ENCODE assay signal across 14 mouse cellular contexts in the genomic region with DNA sequence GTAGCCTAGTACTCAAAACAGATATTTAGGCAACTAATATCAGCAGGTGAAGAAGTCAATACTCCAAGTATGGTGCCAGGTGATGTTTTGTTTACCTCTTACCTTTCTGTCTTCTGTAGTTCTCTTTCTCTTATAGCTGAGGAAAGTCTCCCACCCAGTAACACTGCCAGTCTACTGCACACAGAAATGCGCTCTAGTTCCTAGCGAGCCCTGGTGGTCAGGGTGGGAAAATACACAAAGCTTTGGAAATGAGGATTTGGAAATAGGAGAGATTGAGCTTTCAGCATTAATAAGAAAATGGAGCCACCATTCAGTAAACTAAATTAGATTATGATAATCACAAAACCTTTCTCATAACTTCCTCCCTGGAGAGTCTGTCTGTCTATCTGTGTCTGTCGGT.
DNase-seq lines count a peak whose midpoint lies in the region; ATAC-seq and TF ChIP-seq lines count a peak whose summit lies in the region.
"Had no signal": no experiment of that assay in that cellular context is flagged by ENCODE, and none has a peak within 500 bp of the region (broad histone marks: within the 10 kb centered on the region; RNA-seq: fewer than 3 reads in every experiment).

No protein-coding gene starts in this region.

- WGBS in forebrain, embryonic 12.5 days: 52% methylated on average over 3 of the region's 3 CpGs
- 57% methylated on average over 3 of the region's 3 CpGs for WGBS in forebrain, embryonic 15.5 days
- 73% methylated on average over 3 of the region's 3 CpGs for WGBS in cerebellum, adult 2 months

- peak; percentile 5 to 9 for DNase-seq in layer of hippocampus, postnatal 14 days (ENCODE audit: low spot score in 2 of 2)
- DNase-seq in layer of hippocampus, adult 11-12 months (ENCODE audit: low spot score): no peak
- DNase-seq in embryo, embryonic 10.5 days (ENCODE audit: low spot score): peak; percentile 26
- no peak for DNase-seq in ovary, postnatal 36 days (ENCODE audit: low spot score)
- no peak for DNase-seq in cerebellum, adult 2 months
- DNase-seq: cerebellum, adult 8-10 months; kidney, postnatal 25 days; lung, adult 2 months had no signal

- TF ChIP-seq CTCF in E14TG2a.4 (conservative IDR thresholded peaks at IDR 0.05; ENCODE audit: low read length): peak; percentile 47
- TF ChIP-seq CTCF in cerebellum, adult 2 months (IDR thresholded peaks at IDR 0.05; ENCODE audit: borderline replicate concordance, insufficient read depth, low read depth, low read length): no peak

- H3K9me3 ChIP-seq in forebrain, embryonic 12.5 days: no peaks in the 10 kb centered on the region
- no peaks in the 10 kb centered on the region for H3K9me3 ChIP-seq in forebrain, embryonic 15.5 days
- no peaks in the 10 kb centered on the region for H3K9me3 ChIP-seq in E14TG2a.4 (ENCODE audit: low read length)
- H3K9me3 ChIP-seq: hindbrain, embryonic 10.5 days; limb, embryonic 10.5 days; neural tube, embryonic 12.5 days had no signal

- H3K36me3 ChIP-seq in forebrain, embryonic 12.5 days (replicated peaks): no peaks in the 10 kb centered on the region
- H3K36me3 ChIP-seq in forebrain, embryonic 15.5 days: no peaks in the 10 kb centered on the region
- H3K36me3 ChIP-seq in E14TG2a.4 (ENCODE audit: insufficient read depth, low read length): no peaks in the 10 kb centered on the region
- H3K36me3 ChIP-seq: hindbrain, embryonic 10.5 days; limb, embryonic 10.5 days; neural tube, embryonic 12.5 days had no signal

- H3K4me1 ChIP-seq in forebrain, embryonic 12.5 days: no peaks in the 10 kb centered on the region
- H3K4me1 ChIP-seq in forebrain, embryonic 15.5 days: no peaks in the 10 kb centered on the region
- H3K4me1 ChIP-seq in E14TG2a.4 (replicated peaks; ENCODE audit: low read depth, low read length): no peaks in the 10 kb centered on the region
- peaks cover 2% of the 10 kb centered on the region; the same call in 1 of the 2 replicates for H3K4me1 ChIP-seq in cerebellum, adult 2 months (ENCODE audit: control insufficient read depth, insufficient read depth, low read length)
- H3K4me1 ChIP-seq: hindbrain, embryonic 10.5 days; limb, embryonic 10.5 days; neural tube, embryonic 12.5 days had no signal

- ATAC-seq in forebrain, embryonic 12.5 days (ENCODE audit: low FRiP score): 0 out of 2 replicates have a peak, but pooled peaks have one; percentile 41
- no peak for ATAC-seq in forebrain, embryonic 15.5 days (replicated peaks)

- TF ChIP-seq POLR2A in cerebellum, adult 2 months (IDR thresholded peaks at IDR 0.05; ENCODE audit: borderline replicate concordance, insufficient read depth, low read length): no peak

- no peaks in the 10 kb centered on the region for H3K27me3 ChIP-seq in forebrain, embryonic 12.5 days
- H3K27me3 ChIP-seq in forebrain, embryonic 15.5 days: no peaks in the 10 kb centered on the region
- H3K27me3 ChIP-seq in E14TG2a.4 (ENCODE audit: insufficient read depth, low read length): no peaks in the 10 kb centered on the region
- H3K27me3 ChIP-seq in cerebellum, adult 2 months (ENCODE audit: control insufficient read depth, insufficient read depth, low read length): no peaks in the 10 kb centered on the region
- H3K27me3 ChIP-seq: neural tube, embryonic 12.5 days had no signal

- no peak overlapping the region for H3K9ac ChIP-seq in forebrain, embryonic 12.5 days
- H3K9ac ChIP-seq in forebrain, embryonic 15.5 days (replicated peaks): no peak overlapping the region
- H3K9ac ChIP-seq: neural tube, embryonic 12.5 days had no signal

- H3K4me2 ChIP-seq in forebrain, embryonic 12.5 days: no peak overlapping the region
- H3K4me2 ChIP-seq in forebrain, embryonic 15.5 days (replicated peaks): no peak overlapping the region
- H3K4me2 ChIP-seq: neural tube, embryonic 12.5 days had no signal

- H3K4me3 ChIP-seq in forebrain, embryonic 12.5 days (replicated peaks): no peak overlapping the region
- H3K4me3 ChIP-seq in forebrain, embryonic 15.5 days: no peak overlapping the region
- no peak overlapping the region for H3K4me3 ChIP-seq in E14TG2a.4 (replicated peaks; ENCODE audit: low read length)
- H3K4me3 ChIP-seq in cerebellum, adult 2 months (replicated peaks; ENCODE audit: insufficient read depth, low read depth, low read length): no peak overlapping the region
- H3K4me3 ChIP-seq: hindbrain, embryonic 10.5 days; limb, embryonic 10.5 days; neural tube, embryonic 12.5 days had no signal

- H3K27ac ChIP-seq in forebrain, embryonic 12.5 days: no peak overlapping the region
- H3K27ac ChIP-seq in forebrain, embryonic 15.5 days (replicated peaks): no peak overlapping the region
- no peak overlapping the region for H3K27ac ChIP-seq in cerebellum, adult 2 months (ENCODE audit: insufficient read depth, low read length)
- H3K27ac ChIP-seq: hindbrain, embryonic 10.5 days; limb, embryonic 10.5 days; neural tube, embryonic 12.5 days had no signal

Comparison
In these comparisons a context has a peak if more than half of its experiments do, and no peak if none do; other contexts are left out.
1. DNase-seq: peak in layer of hippocampus, postnatal 14 days (2 of 2) and embryo, embryonic 10.5 days (single experiment); none in layer of hippocampus, adult 11-12 months (single experiment), ovary, postnatal 36 days (single experiment) and cerebellum, adult 2 months (0 of 2).